Mouse (Mus musculus) ES-Bruce4 (cell line): Measurements from ENCODE around the gene Elp4. TPM values are rescaled to one million over a fixed set of nuclear protein-coding genes. Genes with fewer than 3 reads are reported as not detected.
A peak's percentile ranks its signal among the peaks of the same experiment; 100 is the strongest.

Experiments used
- H3K27ac ChIP-seq: 2 replicates; pipeline ENCODE4 v1.5.1; 2012; ENCODE audit warnings: low read length, inconsistent platforms; ENCODE audit not compliant: insufficient read depth
- H3K27me3 ChIP-seq: 2 replicates; pipeline ENCODE4 v1.6.1; 2012; ENCODE audit warnings: mild to moderate bottlenecking, low read length, inconsistent platforms; ENCODE audit not compliant: control insufficient read depth, poor library complexity, insufficient read depth, severe bottlenecking
- H3K36me3 ChIP-seq: 2 replicates; pipeline ENCODE4 v1.6.1; 2012; ENCODE audit warnings: inconsistent platforms, mild to moderate bottlenecking, low read length, moderate library complexity; ENCODE audit not compliant: control insufficient read depth, poor library complexity, insufficient read depth, severe bottlenecking
- H3K4me1 ChIP-seq: one replicate; pipeline ENCODE4 v1.8.1; 2011; ENCODE audit warnings: low read length; ENCODE audit not compliant: control insufficient read depth, insufficient read depth
- H3K4me3 ChIP-seq: 2 replicates; pipeline ENCODE4 v1.5.1; 2011; ENCODE audit warnings: low read depth, mild to moderate bottlenecking, low read length
- H3K9ac ChIP-seq: 2 replicates; pipeline ENCODE4 v1.6.1; 2012; ENCODE audit warnings: low read depth, mild to moderate bottlenecking, inconsistent platforms; ENCODE audit not compliant: poor library complexity, severe bottlenecking
- H3K9me3 ChIP-seq: replicated peaks from 2 replicates; pipeline ENCODE4 v1.6.1; 2012; ENCODE audit warnings: mild to moderate bottlenecking, low read length, inconsistent platforms; ENCODE audit not compliant: control insufficient read depth, poor library complexity, insufficient read depth, severe bottlenecking
- CTCF ChIP-seq: IDR thresholded peaks from one replicate; pipeline ENCODE4 v1.8.1; 2011; ENCODE audit warnings: low read depth, low read length
- EP300 ChIP-seq: IDR thresholded peaks from 2 replicates; pipeline ENCODE4 v1.6.1; 2011; ENCODE audit warnings: low read depth, low read length; ENCODE audit not compliant: insufficient read depth
- POLR2A ChIP-seq: IDR thresholded peaks from one replicate; pipeline ENCODE4 v1.8.1; 2011; ENCODE audit warnings: low read length; ENCODE audit not compliant: insufficient read depth
- polyA plus RNA-seq: library from polyadenylated mRNA; stranded (reverse); fragments of >200 nt; gene quantifications from 2 replicates; pipeline ENCODE4 v1.2.4, GENCODE M21; 2011; ENCODE audit warnings: low read depth; ENCODE audit not compliant: missing spikeins, insufficient read depth, insufficient read length

Elp4 gene
- polyA plus RNA-seq, 1 experiment, result 20.5 TPM

GRCm38 (mm10) chr2:105668271-105669270 is 235.8 kb downstream of the Elp4 start, which contains the start of gene Pax6:
Gene Pax6, plus strand, starts transcription at chr2:105668900.
- no peaks in the 10 kb centered on the region for H3K36me3 ChIP-seq
- peaks cover 3% of the 10 kb centered on the region for H3K4me1 ChIP-seq
- no peak within 1 kb of the TSS for H3K27ac ChIP-seq
- TF ChIP-seq CTCF, result no peak
- no peak for TF ChIP-seq EP300
- no peak for TF ChIP-seq POLR2A
- H3K9ac ChIP-seq, result no peak within 1 kb of the TSS
- H3K9me3 ChIP-seq, result no peaks in the 10 kb centered on the region
- H3K4me3 ChIP-seq, result peak within 1 kb of the TSS; percentile 37
- peaks cover 26% of the 10 kb centered on the region for H3K27me3 ChIP-seq

DNA sequence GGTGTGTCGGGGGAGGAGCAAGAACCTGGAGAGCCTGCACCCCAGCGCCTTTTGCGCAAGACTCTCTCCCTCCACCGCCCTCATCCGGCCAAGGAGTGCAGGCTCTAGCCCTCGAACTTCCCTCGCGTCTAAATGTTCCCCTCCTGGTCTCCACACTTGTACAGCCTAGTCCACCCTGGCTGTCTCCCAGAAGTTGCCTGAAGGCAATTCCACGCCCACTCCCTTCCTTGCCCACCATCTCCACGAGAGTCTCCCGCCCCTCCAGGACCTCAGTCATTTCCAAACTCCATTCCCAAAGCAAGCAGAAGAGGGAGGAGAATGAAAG is 236.8 kb downstream of the Elp4 start:
- Histone ChIP-seq H3K9me3 (no peaks in the 10 kb centered on the region), H3K9ac (no peak overlapping the region), H3K36me3 (no peaks in the 10 kb centered on the region), H3K27me3 (peaks cover 20% of the 10 kb centered on the region), H3K4me1 (peaks cover 3% of the 10 kb centered on the region), H3K27ac (no peak overlapping the region), H3K4me3 (0 out of 2 replicates have a peak overlapping the region, but pooled peaks have one; percentile 1)
- TF ChIP-seq EP300 (no peak), CTCF (peak; percentile 28)

DNA sequence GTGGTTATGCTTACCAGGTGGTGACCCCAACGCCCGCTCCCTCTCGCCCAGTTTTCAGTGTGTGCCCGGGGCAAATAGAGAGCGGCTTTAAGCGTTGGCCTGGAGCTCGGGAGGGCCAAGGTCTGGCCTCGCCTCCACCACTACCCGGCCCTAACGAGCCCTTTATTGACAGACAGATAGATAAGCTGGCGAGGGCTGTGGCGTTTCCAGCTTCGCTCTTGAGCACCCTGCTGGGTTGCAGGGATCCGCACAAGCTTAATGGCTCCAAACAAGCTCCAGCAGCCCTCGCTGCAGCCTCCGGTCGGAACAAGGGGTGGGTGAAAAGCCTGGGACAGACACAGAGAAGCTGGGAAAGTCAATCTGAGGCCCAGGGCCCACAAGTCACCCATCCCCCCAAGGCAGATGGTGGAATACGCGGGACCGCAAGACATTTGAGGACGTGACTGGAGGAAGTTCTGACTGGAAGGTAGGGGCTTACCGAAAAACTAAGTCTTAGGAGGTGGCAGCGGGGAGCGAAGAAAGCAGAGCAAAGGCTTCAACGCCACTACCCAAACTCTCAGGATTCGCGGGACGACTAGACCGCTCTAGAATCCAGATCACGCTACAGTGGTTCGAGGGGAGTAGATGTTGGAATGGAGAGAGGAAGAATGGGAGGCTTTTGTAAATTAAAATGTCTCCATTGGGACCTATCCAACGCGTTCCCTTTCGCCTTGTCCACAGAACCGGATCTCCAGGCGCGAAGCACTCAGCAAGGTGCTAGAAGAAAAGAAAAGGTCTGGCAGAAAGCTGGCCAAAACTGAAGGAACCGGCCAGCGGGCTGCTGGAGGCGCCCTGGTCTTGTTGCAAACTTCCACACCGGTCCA is 237.4 kb downstream of the Elp4 start:
- no peak for TF ChIP-seq EP300
- TF ChIP-seq POLR2A, result no peak
- TF ChIP-seq CTCF, result no peak
- Histone ChIP-seq H3K9ac (no peak overlapping the region), H3K27me3 (peaks cover 20% of the 10 kb centered on the region), H3K4me3 (peak overlapping the region; percentile 14; the same call in 1 of the 2 replicates), H3K9me3 (no peaks in the 10 kb centered on the region), H3K27ac (no peak overlapping the region), H3K36me3 (no peaks in the 10 kb centered on the region), H3K4me1 (peaks cover 3% of the 10 kb centered on the region)

DNA sequence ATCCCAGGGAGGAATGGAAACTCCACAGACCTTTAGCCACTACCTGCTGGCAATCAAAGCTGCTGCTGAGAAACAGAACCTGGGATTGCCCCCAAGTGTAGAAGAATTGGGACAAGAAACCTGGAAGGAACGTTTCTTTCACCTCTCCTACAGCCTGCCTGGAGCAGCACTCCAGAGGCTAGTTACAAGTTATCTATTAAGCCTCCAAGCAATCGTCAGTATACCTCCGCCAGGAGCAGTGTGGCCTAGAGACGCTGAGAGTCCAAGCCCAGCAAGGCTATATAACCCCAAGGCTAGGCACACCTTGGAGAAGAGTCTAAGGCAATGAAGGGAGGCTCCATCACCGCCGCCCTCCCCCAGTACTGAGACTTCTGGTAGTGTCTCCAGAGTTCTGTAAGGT is 238.0 kb downstream of the Elp4 start:
- H3K4me1 ChIP-seq, result peaks cover 3% of the 10 kb centered on the region
- no peaks in the 10 kb centered on the region for H3K9me3 ChIP-seq
- no peak overlapping the region for H3K9ac ChIP-seq
- TF ChIP-seq POLR2A (no peak), EP300 (no peak), CTCF (no peak)
- H3K27ac ChIP-seq, result no peak overlapping the region
- peaks cover 25% of the 10 kb centered on the region for H3K27me3 ChIP-seq
- no peaks in the 10 kb centered on the region for H3K36me3 ChIP-seq
- H3K4me3 ChIP-seq, result peak overlapping the region; percentile 5; the same call in 1 of the 2 replicates

GRCm38 (mm10) chr2:105665491-105666250 is 238.7 kb downstream of the Elp4 start:
- peaks cover 19% of the 10 kb centered on the region for H3K27me3 ChIP-seq
- TF ChIP-seq EP300 (no peak), POLR2A (no peak), CTCF (no peak)
- H3K36me3 ChIP-seq, result no peaks in the 10 kb centered on the region
- H3K4me1 ChIP-seq, result peaks cover 3% of the 10 kb centered on the region
- H3K27ac ChIP-seq, result no peak overlapping the region
- H3K9me3 ChIP-seq, result no peaks in the 10 kb centered on the region
- no peak overlapping the region for H3K4me3 ChIP-seq
- H3K9ac ChIP-seq, result no peak overlapping the region
